Mouse (Mus musculus): Measurements from ENCODE around the gene Arfip2.

DNA sequence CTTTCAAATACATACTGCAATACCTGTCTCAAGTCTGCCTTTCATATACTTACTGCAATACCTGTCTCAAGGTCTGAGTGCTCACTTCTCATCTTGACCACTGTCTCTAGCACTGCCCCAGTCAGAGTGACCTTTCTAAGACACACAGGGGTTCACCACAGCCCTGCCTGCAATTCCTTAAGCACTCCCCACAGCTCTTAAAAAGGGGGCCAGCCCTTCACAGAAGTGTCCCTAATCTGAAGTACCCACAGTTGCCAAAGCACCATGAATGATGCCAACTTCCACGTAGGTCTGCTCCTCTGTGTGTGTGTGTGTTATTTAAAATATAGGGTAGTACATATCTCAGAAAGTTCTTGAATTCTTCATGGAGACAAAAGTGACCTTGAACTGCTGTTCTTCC, 28.4 kb downstream of the Arfip2 start:
- TF ChIP-seq CTCF (IDR thresholded peaks at IDR 0.05 in 2 of 3, conservative IDR thresholded peaks at IDR 0.05 in 1 of 3; ENCODE audit: control insufficient read depth in 1 of 3, insufficient read depth in 1 of 3, low read depth in 2 of 3, low read length in 3 of 3, poor library complexity in 1 of 3, severe bottlenecking in 1 of 3): no peak
- no peak for TF ChIP-seq ZC3H11A (IDR thresholded peaks at IDR 0.05; ENCODE audit: low read depth, low read length)
- no peak for TF ChIP-seq E2F4 (IDR thresholded peaks at IDR 0.05; ENCODE audit: borderline replicate concordance, low read depth, low read length)
- no peak for TF ChIP-seq USF1 (IDR thresholded peaks at IDR 0.05; ENCODE audit: low read depth, low read length)

All from MEL (cell line).